Mouse (Mus musculus) lung, postnatal 36 days (tissue): ENCODE measurements at regions not wholly inside any gene's neighbourhood (a gene's known extent, or its start where the extent isn't known, plus 50 kb on each side); places are given as distances from the start of the nearest gene placed in this dataset.
"Not testable (repeated sequence)": the region's sequence is repeated elsewhere in the genome, so short reads cannot be mapped to it uniquely, and the experiment has no call there.

Experiments
- DNase-seq: peaks from one replicate; pipeline ENCODE4 v3.0.0; 2022; ENCODE audit warnings: mixed read lengths

GRCm38 (mm10) chr16:31553361-31554146 lies 109.7 kb upstream of the Dlg1 start:
- DNase-seq = no peak

- no peak for DNase-seq
Measured at GRCm38 (mm10) chr16:31560426-31560825, 102.8 kb upstream of the Dlg1 start.

GRCm38 (mm10) chr16:31564926-31565325 lies 98.3 kb upstream of the Dlg1 start:
- no peak for DNase-seq

- DNase-seq = no peak
Measured at GRCm38 (mm10) chr16:31568316-31568715, 94.9 kb upstream of the Dlg1 start.

- DNase-seq = no peak
Measured at GRCm38 (mm10) chr16:31569871-31570270, 93.4 kb upstream of the Dlg1 start.

- peak; percentile 40 for DNase-seq
Measured at GRCm38 (mm10) chr16:31570311-31571139, 92.7 kb upstream of the Dlg1 start.

- DNase-seq = not testable (repeated sequence)
Measured at GRCm38 (mm10) chr16:31573833-31574232, 89.4 kb upstream of the Dlg1 start.

- DNase-seq = peak; percentile 80
Measured at GRCm38 (mm10) chr16:31575646-31576045, 87.6 kb upstream of the Dlg1 start.

GRCm38 (mm10) chr16:31576422-31576821 lies 86.8 kb upstream of the Dlg1 start:
- DNase-seq = no peak

GRCm38 (mm10) chr16:31577347-31577746 lies 85.9 kb upstream of the Dlg1 start:
- no peak for DNase-seq

GRCm38 (mm10) chr16:31579318-31579717 lies 83.9 kb upstream of the Dlg1 start:
- DNase-seq = no peak

GRCm38 (mm10) chr16:31580779-31581178 lies 82.5 kb upstream of the Dlg1 start:
- DNase-seq = no peak

- no peak for DNase-seq
Measured at GRCm38 (mm10) chr16:31582885-31583284, 80.4 kb upstream of the Dlg1 start.

- no peak for DNase-seq
Measured at GRCm38 (mm10) chr16:31583627-31584026, 79.6 kb upstream of the Dlg1 start.

- DNase-seq = no peak
Measured at GRCm38 (mm10) chr16:31584216-31584823, 78.9 kb upstream of the Dlg1 start.

GRCm38 (mm10) chr16:31587036-31587435 lies 76.2 kb upstream of the Dlg1 start:
- DNase-seq = no peak

- DNase-seq = peak; percentile 30
Measured at GRCm38 (mm10) chr16:31589576-31589975, 73.7 kb upstream of the Dlg1 start.

- DNase-seq = no peak
Measured at GRCm38 (mm10) chr16:31591565-31591964, 71.7 kb upstream of the Dlg1 start.

GRCm38 (mm10) chr16:31592014-31592871 lies 71.0 kb upstream of the Dlg1 start:
- DNase-seq = peak; percentile 75

GRCm38 (mm10) chr16:31592973-31593683 lies 70.1 kb upstream of the Dlg1 start:
- peak; percentile 74 for DNase-seq

- no peak for DNase-seq
Measured at GRCm38 (mm10) chr16:31597965-31598364, 65.3 kb upstream of the Dlg1 start.
